Mouse (Mus musculus) small intestine, adult 2 months (tissue): Measurements from ENCODE around the gene Asic1. TPM values are rescaled to one million over a fixed set of nuclear protein-coding genes. Genes with fewer than 3 reads are reported as not detected.

Experiments
- H3K27ac ChIP-seq: fragments of 200-500 bp; 2 replicates; pipeline ENCODE4 v1.5.1; 2012; ENCODE audit warnings: low read depth, low read length, control low read depth, inconsistent platforms; ENCODE audit not compliant: insufficient read depth
- H3K27me3 ChIP-seq: fragments of 200-500 bp; 2 replicates; pipeline ENCODE4 v1.6.1; 2012; ENCODE audit warnings: mild to moderate bottlenecking, moderate library complexity, low read length, inconsistent platforms; ENCODE audit not compliant: control insufficient read depth, insufficient read depth
- H3K36me3 ChIP-seq: fragments of 200-500 bp; 2 replicates; pipeline ENCODE4 v1.6.1; 2012; ENCODE audit warnings: mild to moderate bottlenecking, low read length, control low read depth, inconsistent platforms; ENCODE audit not compliant: control insufficient read depth, insufficient read depth
- H3K4me1 ChIP-seq: fragments of 200-500 bp; 2 replicates; pipeline ENCODE4 v1.6.1; 2012; ENCODE audit warnings: low read length, inconsistent platforms, mixed read lengths; ENCODE audit not compliant: control insufficient read depth, insufficient read depth, insufficient read length
- H3K4me3 ChIP-seq: fragments of 200-500 bp; 2 replicates; pipeline ENCODE4 v1.5.1; 2012; ENCODE audit warnings: low read depth, mild to moderate bottlenecking, control low read depth, inconsistent platforms, low read length, moderate library complexity
- CTCF ChIP-seq: fragments of 200-500 bp; IDR thresholded peaks from 2 replicates; pipeline ENCODE4 v1.5.1; 2012; ENCODE audit warnings: low read depth, mild to moderate bottlenecking, control low read depth, inconsistent platforms, low read length, moderate library complexity, mixed read lengths; ENCODE audit not compliant: insufficient replicate concordance, insufficient read length; ENCODE audit errors: extremely low read depth
- POLR2A ChIP-seq: fragments of 200-500 bp; IDR thresholded peaks from 2 replicates; pipeline ENCODE4 v1.6.1; 2012; ENCODE audit warnings: low read depth, mild to moderate bottlenecking, control low read depth, inconsistent platforms, low read length, moderate library complexity
- WGBS: fragments of 180-500 bp; shearing (Covaris S2); methylation state at CpG from one replicate; pipeline ENCODE4 v1.1.7; 2018; 5-methylcytosine and 5-hydroxymethylcytosine counted together
- polyA plus RNA-seq: library from polyadenylated mRNA; depleted of rRNA; stranded (reverse); fragments of >200 nt; gene quantifications from 2 replicates; pipeline ENCODE4 v1.2.3, GENCODE M21; 2012

The Asic1 gene
- polyA plus RNA-seq, 1 experiment, result 0.70 TPM

GRCm38 (mm10) chr15:99643832-99644231, 26.3 kb upstream of the Asic1 start:
- TF ChIP-seq CTCF (no peak), POLR2A (no peak)
- WGBS, result 87% methylated on average over 10 of the region's 10 CpGs
- H3K27me3 ChIP-seq, result no peaks in the 10 kb centered on the region
- H3K4me3 ChIP-seq, result no peak overlapping the region
- H3K27ac ChIP-seq, result no peak overlapping the region
- no peaks in the 10 kb centered on the region; the same call in 1 of the 2 replicates for H3K4me1 ChIP-seq
- peaks cover 5% of the 10 kb centered on the region; the same call in 1 of the 2 replicates for H3K36me3 ChIP-seq

- peaks cover 3% of the 10 kb centered on the region; the same call in 1 of the 2 replicates for H3K4me1 ChIP-seq
- no peak overlapping the region for H3K4me3 ChIP-seq
- TF ChIP-seq CTCF (no peak), POLR2A (no peak)
- no peaks in the 10 kb centered on the region for H3K27me3 ChIP-seq
- no peak overlapping the region for H3K27ac ChIP-seq
- peaks cover 1% of the 10 kb centered on the region; the same call in 1 of the 2 replicates for H3K36me3 ChIP-seq
- WGBS, result 56% methylated on average over 7 of the region's 7 CpGs
Measured at GRCm38 (mm10) chr15:99644776-99645175, 25.4 kb upstream of the Asic1 start.

GRCm38 (mm10) chr15:99648326-99648725, 21.8 kb upstream of the Asic1 start:
- TF ChIP-seq POLR2A, result no peak
- TF ChIP-seq CTCF, result no peak
- Histone ChIP-seq H3K36me3 (no peaks in the 10 kb centered on the region), H3K4me3 (no peak overlapping the region), H3K27ac (no peak overlapping the region), H3K27me3 (no peaks in the 10 kb centered on the region), H3K4me1 (peaks cover 6% of the 10 kb centered on the region)
- 48% methylated on average over 4 of the region's 4 CpGs for WGBS

- H3K27me3 ChIP-seq, result no peaks in the 10 kb centered on the region
- WGBS, result 46% methylated on average over 6 of the region's 6 CpGs
- TF ChIP-seq CTCF, result no peak
- TF ChIP-seq POLR2A, result no peak
- peaks cover 6% of the 10 kb centered on the region for H3K4me1 ChIP-seq
- no peak overlapping the region for H3K27ac ChIP-seq
- no peaks in the 10 kb centered on the region for H3K36me3 ChIP-seq
- no peak overlapping the region for H3K4me3 ChIP-seq
Measured at GRCm38 (mm10) chr15:99649067-99649761, 21.0 kb upstream of the Asic1 start.

- Histone ChIP-seq H3K4me3 (no peak overlapping the region), H3K27ac (no peak overlapping the region), H3K36me3 (no peaks in the 10 kb centered on the region), H3K27me3 (no peaks in the 10 kb centered on the region), H3K4me1 (peaks cover 6% of the 10 kb centered on the region)
- WGBS, result 20% methylated on average over 2 of the region's 2 CpGs
- TF ChIP-seq POLR2A, result no peak
Measured at GRCm38 (mm10) chr15:99650304-99650703, 19.9 kb upstream of the Asic1 start.

- Histone ChIP-seq H3K36me3 (no peaks in the 10 kb centered on the region), H3K4me3 (peak within 1 kb of the TSS; percentile 77), H3K4me1 (peaks cover 6% of the 10 kb centered on the region), H3K27me3 (no peaks in the 10 kb centered on the region), H3K27ac (no peak within 1 kb of the TSS)
- TF ChIP-seq POLR2A (0 out of 2 replicates have a peak, but pooled peaks have one; percentile 20), CTCF (no peak)
- WGBS, result 1% methylated on average over 67 of the region's 68 CpGs
Measured at GRCm38 (mm10) chr15:99651163-99651872, 18.9 kb upstream of the Asic1 start, which contains the start of gene Racgap1. Gene Racgap1, minus strand, starts transcription at chr15:99651656.
